Mouse (Mus musculus) heart, embryonic 10.5 days (tissue): ENCODE data around the gene 7420426K07Rik. TPM values are rescaled to one million over a fixed set of nuclear protein-coding genes. Genes with fewer than 3 reads are reported as not detected.

Experiments
- DNase-seq: peaks from one replicate; pipeline ENCODE4 v3.0.0-alpha.2; 2017; ENCODE audit warnings: low spot score
- H3K27ac ChIP-seq: fragments of 300-500 bp; sonication (generic); 2 replicates; pipeline ENCODE4 v1.5.1; 2016; ENCODE audit warnings: mild to moderate bottlenecking
- H3K27me3 ChIP-seq: fragments of 300-500 bp; sonication (generic); 2 replicates; pipeline ENCODE4 v1.6.1; 2016; ENCODE audit warnings: mild to moderate bottlenecking; ENCODE audit not compliant: poor library complexity, insufficient read depth, severe bottlenecking
- H3K36me3 ChIP-seq: fragments of 300-500 bp; sonication (generic); 2 replicates; pipeline ENCODE4 v1.6.1; 2016; ENCODE audit warnings: mild to moderate bottlenecking, moderate library complexity
- H3K4me1 ChIP-seq: fragments of 300-500 bp; sonication (generic); 2 replicates; pipeline ENCODE4 v1.6.1; 2016; ENCODE audit warnings: mild to moderate bottlenecking
- H3K4me3 ChIP-seq: fragments of 300-500 bp; sonication (generic); 2 replicates; pipeline ENCODE4 v1.5.1; 2016; ENCODE audit warnings: mild to moderate bottlenecking, moderate library complexity
- H3K9me3 ChIP-seq: fragments of 300-500 bp; sonication (generic); 2 replicates; pipeline ENCODE4 v1.6.1; 2016; ENCODE audit warnings: mild to moderate bottlenecking, moderate library complexity
- WGBS: fragments of 180-500 bp; shearing (Covaris S2); methylation state at CpG from one replicate; pipeline ENCODE4 v1.1.7; 2016; 5-methylcytosine and 5-hydroxymethylcytosine counted together
- polyA plus RNA-seq: library from polyadenylated mRNA; unstranded; fragments of >200 nt; fragmentation: Nextera tagmentation; extraction: Ambion mirVana; gene quantifications from 2 replicates; pipeline ENCODE4 v1.2.1, GENCODE M21; 2016

7420426K07Rik gene
- polyA plus RNA-seq: not detected in 2 replicates

DNA sequence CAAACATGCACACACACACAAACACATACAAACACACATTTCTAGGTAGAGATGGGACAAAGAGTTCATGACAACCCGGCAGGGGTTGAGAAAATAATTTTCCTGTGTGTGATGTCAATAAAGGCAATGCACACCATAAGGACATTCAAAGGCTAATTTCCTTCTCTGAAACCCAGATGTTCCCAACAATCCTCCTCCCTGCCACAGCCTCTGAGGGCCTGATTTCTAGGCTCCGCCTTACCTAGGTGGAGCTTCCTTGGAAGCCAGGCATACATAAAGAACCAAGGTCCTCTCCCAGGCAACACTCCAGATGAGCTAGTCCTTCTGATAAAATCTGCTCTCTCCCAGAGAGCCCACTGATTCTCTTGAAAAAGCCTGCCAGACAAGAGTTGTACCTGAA, at the start of gene 7420426K07Rik:
TSS of gene 7420426K07Rik (plus strand) at position 301 of the 400 bp plus-strand sequence.
- WGBS: 82% methylated on average over 2 of the region's 2 CpGs

GRCm38 (mm10) chr9:98856210-98856609, 46.7 kb upstream of the 7420426K07Rik start, which contains the start of gene Prr23a2:
TSS of gene Prr23a2 (plus strand) at chr9:98856494.
- Histone ChIP-seq H3K4me3 (no peak within 1 kb of the TSS), H3K27me3 (no peaks in the 10 kb centered on the region), H3K9me3 (no peaks in the 10 kb centered on the region), H3K27ac (no peak within 1 kb of the TSS), H3K4me1 (no peaks in the 10 kb centered on the region), H3K36me3 (no peaks in the 10 kb centered on the region)
- no peak for DNase-seq
- WGBS: 61% methylated on average over 18 of the region's 18 CpGs

More for the DNA sequence above, at the start of gene 7420426K07Rik:
- Histone ChIP-seq H3K4me1 (no peaks in the 10 kb centered on the region), H3K27ac (no peak within 1 kb of the TSS), H3K4me3 (no peak within 1 kb of the TSS), H3K9me3 (no peaks in the 10 kb centered on the region), H3K36me3 (no peaks in the 10 kb centered on the region), H3K27me3 (no peaks in the 10 kb centered on the region)
- no peak for DNase-seq

DNA sequence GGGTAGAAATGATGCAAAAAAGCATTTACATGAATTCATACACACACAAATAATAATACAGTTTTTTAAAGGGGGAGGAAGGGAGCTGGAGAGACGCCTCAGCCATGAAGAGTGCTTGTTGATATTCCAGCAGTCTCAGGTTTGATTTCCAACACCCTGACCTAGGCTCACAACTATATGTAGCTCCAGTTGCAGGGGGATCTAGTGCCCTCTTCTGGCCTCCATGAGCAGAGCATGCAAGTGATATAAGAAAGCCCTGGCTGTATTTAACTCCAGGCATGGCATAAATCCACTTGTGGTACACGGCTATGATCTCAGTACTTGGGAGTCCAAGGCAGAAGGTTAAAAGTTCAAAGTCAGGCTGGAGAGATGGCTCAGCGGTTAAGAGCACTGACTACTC, 39.5 kb upstream of the 7420426K07Rik start:
- Histone ChIP-seq H3K4me1 (0 out of 2 replicates have a peak, but pooled peaks cover 2% of the 10 kb centered on the region), H3K27me3 (peaks cover 13% of the 10 kb centered on the region), H3K4me3 (no peak overlapping the region), H3K36me3 (no peaks in the 10 kb centered on the region), H3K9me3 (no peaks in the 10 kb centered on the region), H3K27ac (no peak overlapping the region)
- 65% methylated on average over 3 of the region's 3 CpGs for WGBS
- DNase-seq: no peak

- no peak for DNase-seq
- H3K36me3 ChIP-seq: no peaks in the 10 kb centered on the region
- H3K4me1 ChIP-seq: 0 out of 2 replicates have a peak, but pooled peaks cover 2% of the 10 kb centered on the region
- H3K27me3 ChIP-seq: peaks cover 13% of the 10 kb centered on the region
- no peaks in the 10 kb centered on the region for H3K9me3 ChIP-seq
- 39% methylated on average over 22 of the region's 22 CpGs for WGBS
- no peak within 1 kb of the TSS for H3K27ac ChIP-seq
- peak within 1 kb of the TSS; percentile 41 for H3K4me3 ChIP-seq
These were observed 38.3 kb upstream of the 7420426K07Rik start, which contains the start of gene Prr23a3 for GRCm38 (mm10) chr9:98864571-98864970. TSS of gene Prr23a3 (plus strand) at chr9:98864767.

DNA sequence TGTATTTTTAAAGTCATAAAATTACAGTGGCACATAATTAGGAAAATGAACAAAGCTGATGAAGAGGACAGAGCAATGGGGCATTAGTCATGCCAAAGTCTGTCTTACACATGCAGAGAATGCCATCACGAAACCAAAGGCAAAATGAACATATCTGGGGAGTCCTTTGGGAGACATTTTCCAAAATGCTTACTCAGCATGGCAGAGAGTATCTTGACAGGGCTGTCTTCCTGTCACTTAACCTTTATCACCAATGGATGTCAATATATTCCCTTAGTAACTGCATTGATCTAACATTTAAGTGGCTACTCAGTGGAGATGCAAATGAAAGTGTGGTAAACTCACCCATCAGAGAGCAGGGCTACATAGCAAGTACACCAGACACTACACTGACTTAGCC, 1.4 kb upstream of the 7420426K07Rik start:
- Histone ChIP-seq H3K4me1 (no peaks in the 10 kb centered on the region), H3K27me3 (no peaks in the 10 kb centered on the region), H3K27ac (no peak overlapping the region), H3K9me3 (peaks cover 10% of the 10 kb centered on the region), H3K36me3 (no peaks in the 10 kb centered on the region), H3K4me3 (no peak overlapping the region)
- no peak for DNase-seq
- 70% methylated on average over 1 of the region's 1 CpGs for WGBS

- Histone ChIP-seq H3K27ac (no peak overlapping the region), H3K9me3 (no peaks in the 10 kb centered on the region), H3K36me3 (no peaks in the 10 kb centered on the region), H3K4me3 (no peak overlapping the region), H3K27me3 (no peaks in the 10 kb centered on the region), H3K4me1 (peaks cover 11% of the 10 kb centered on the region)
- no peak for DNase-seq
- WGBS: 89% methylated on average over 5 of the region's 5 CpGs
These were observed 18.0 kb downstream of the 7420426K07Rik start for GRCm38 (mm10) chr9:98920629-98921523.

DNA sequence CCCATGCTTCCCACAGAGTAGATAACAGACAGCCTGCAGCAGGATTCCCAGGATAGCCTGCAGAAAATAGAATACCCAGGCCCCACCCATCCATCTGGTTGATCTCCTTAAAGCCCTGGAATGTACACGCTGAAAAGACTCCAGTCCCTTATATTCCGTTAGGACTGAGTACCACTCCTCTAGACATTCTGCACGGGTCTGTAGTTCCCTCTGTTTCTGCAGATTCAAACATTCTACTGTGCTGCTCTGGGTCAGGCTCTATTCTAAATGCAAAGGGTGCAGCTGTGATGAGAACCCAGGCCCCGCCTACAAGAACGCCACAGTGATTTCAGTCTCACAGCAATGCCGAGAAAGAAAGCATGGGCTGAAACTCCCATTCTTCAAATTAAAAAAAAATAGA, 20.2 kb downstream of the 7420426K07Rik start:
- no peaks in the 10 kb centered on the region for H3K36me3 ChIP-seq
- WGBS: 23% methylated on average over 6 of the region's 6 CpGs
- H3K27me3 ChIP-seq: no peaks in the 10 kb centered on the region
- peaks cover 11% of the 10 kb centered on the region for H3K4me1 ChIP-seq
- no peaks in the 10 kb centered on the region for H3K9me3 ChIP-seq
- no peak for DNase-seq
- H3K4me3 ChIP-seq: no peak overlapping the region
- no peak overlapping the region for H3K27ac ChIP-seq

- H3K4me1 ChIP-seq: peaks cover 11% of the 10 kb centered on the region
- no peak overlapping the region for H3K27ac ChIP-seq
- H3K36me3 ChIP-seq: no peaks in the 10 kb centered on the region
- DNase-seq: no peak
- H3K27me3 ChIP-seq: no peaks in the 10 kb centered on the region
- 49% methylated on average over 6 of the region's 6 CpGs for WGBS
- no peak overlapping the region for H3K4me3 ChIP-seq
- no peaks in the 10 kb centered on the region for H3K9me3 ChIP-seq
These were observed 21.3 kb downstream of the 7420426K07Rik start for GRCm38 (mm10) chr9:98924183-98924582.

GRCm38 (mm10) chr9:98929496-98929895, 26.6 kb downstream of the 7420426K07Rik start:
- peaks cover 7% of the 10 kb centered on the region for H3K27me3 ChIP-seq
- WGBS: 84% methylated on average over 2 of the region's 2 CpGs
- no peak overlapping the region for H3K27ac ChIP-seq
- no peaks in the 10 kb centered on the region for H3K36me3 ChIP-seq
- peaks cover 7% of the 10 kb centered on the region; the same call in 1 of the 2 replicates for H3K4me1 ChIP-seq
- DNase-seq: no peak
- H3K9me3 ChIP-seq: no peaks in the 10 kb centered on the region
- no peak overlapping the region for H3K4me3 ChIP-seq

- H3K9me3 ChIP-seq: no peaks in the 10 kb centered on the region
- 31% methylated on average over 6 of the region's 6 CpGs for WGBS
- peaks cover 7% of the 10 kb centered on the region; the same call in 1 of the 2 replicates for H3K4me1 ChIP-seq
- H3K36me3 ChIP-seq: no peaks in the 10 kb centered on the region
- H3K27ac ChIP-seq: no peak overlapping the region
- H3K27me3 ChIP-seq: peaks cover 26% of the 10 kb centered on the region
- no peak overlapping the region for H3K4me3 ChIP-seq
- DNase-seq: no peak
These were observed 30.0 kb downstream of the 7420426K07Rik start for GRCm38 (mm10) chr9:98932931-98933330.

GRCm38 (mm10) chr9:98935190-98935909, 32.4 kb downstream of the 7420426K07Rik start:
- H3K36me3 ChIP-seq: no peaks in the 10 kb centered on the region
- peaks cover 26% of the 10 kb centered on the region for H3K27me3 ChIP-seq
- H3K27ac ChIP-seq: no peak overlapping the region
- H3K4me3 ChIP-seq: no peak overlapping the region
- 19% methylated on average over 16 of the region's 16 CpGs for WGBS
- no peaks in the 10 kb centered on the region for H3K9me3 ChIP-seq
- H3K4me1 ChIP-seq: peaks cover 7% of the 10 kb centered on the region; the same call in 1 of the 2 replicates
- DNase-seq: no peak

GRCm38 (mm10) chr9:98939290-98939689, 36.4 kb downstream of the 7420426K07Rik start:
- no peaks in the 10 kb centered on the region for H3K36me3 ChIP-seq
- no peak for DNase-seq
- no peaks in the 10 kb centered on the region for H3K9me3 ChIP-seq
- peaks cover 21% of the 10 kb centered on the region for H3K27me3 ChIP-seq
- 28% methylated on average over 2 of the region's 2 CpGs for WGBS
- no peaks in the 10 kb centered on the region for H3K4me1 ChIP-seq
- no peak overlapping the region for H3K27ac ChIP-seq
- H3K4me3 ChIP-seq: no peak overlapping the region
